8 mouse cellular contexts compared by ENCODE assay signal in the genomic region with DNA sequence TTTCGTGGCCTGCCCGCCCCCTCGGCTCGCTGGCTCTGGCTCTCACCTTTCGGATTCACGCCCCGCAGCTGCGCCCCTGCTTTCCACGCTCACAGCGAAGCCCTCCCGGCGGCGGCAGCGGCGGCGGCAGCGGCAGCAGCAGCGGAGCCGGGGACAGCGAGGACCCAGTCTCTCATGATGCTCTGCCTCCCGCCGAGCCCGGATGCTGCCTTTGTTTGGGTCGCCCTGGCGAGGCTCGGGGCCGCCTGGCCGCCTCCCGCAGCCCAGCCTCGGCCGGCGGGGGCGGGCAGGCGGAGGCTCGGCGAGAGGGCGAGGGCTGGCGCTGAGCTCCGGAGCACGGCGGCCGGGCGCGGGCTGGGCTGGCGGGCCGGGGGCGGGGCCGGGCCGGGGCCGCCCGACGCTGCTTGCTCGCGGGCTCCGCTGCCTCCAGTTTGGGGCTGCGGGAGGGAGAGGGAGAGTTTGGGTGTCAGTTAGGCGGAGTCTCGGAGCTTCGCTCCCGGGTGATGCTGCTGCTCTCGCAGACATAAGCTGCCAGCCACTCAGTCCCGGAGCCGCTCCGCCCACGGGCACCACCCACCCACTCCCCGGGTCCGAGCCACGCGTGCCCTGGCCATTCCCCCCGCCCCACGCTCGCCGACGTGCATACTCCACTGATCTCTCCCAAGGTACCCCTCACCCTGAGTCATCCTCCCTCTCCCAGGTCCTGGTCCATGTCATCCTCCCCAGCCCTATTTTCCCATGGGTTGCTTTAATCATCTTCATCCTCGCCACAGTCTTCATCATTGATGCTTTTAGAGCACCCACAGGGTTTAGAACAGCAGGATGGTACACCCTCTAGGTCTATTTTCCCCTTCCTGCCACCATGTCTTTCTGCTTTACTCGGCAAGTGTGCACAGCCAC. TPM values are rescaled to one million over a fixed set of nuclear protein-coding genes. Genes with fewer than 3 reads are reported as not detected.
DNase-seq lines count a peak whose midpoint lies in the region; ATAC-seq and TF ChIP-seq lines count a peak whose summit lies in the region.

Gene Rims1, minus strand, starts transcription at position 269 of the 900 bp plus-strand sequence.

- no peaks in the 10 kb centered on the region for H3K27me3 ChIP-seq in forebrain, embryonic 15.5 days

- H3K9ac ChIP-seq in forebrain, embryonic 15.5 days (replicated peaks): peak within 1 kb of the TSS; percentile 95

- peak within 1 kb of the TSS; percentile 64 for H3K4me2 ChIP-seq in forebrain, embryonic 15.5 days (replicated peaks)

- WGBS in forebrain, embryonic 15.5 days: under 1% methylated on average over 54 of the region's 76 CpGs

- DNase-seq in adrenal gland, adult (ENCODE audit: inconsistent age in 2 of 2, low spot score in 1 of 2): peak; percentile 15 to 58
- DNase-seq in cerebellum, adult 11-12 months: peak; percentile 91
- DNase-seq in heart, postnatal 4 days: peak; percentile 47
- DNase-seq in left cerebral cortex, adult 2 months (ENCODE audit: extremely low spot score in 1 of 2, low spot score in 2 of 2): peak; percentile 71 to 74
- DNase-seq in lung, postnatal 14 days: peak; percentile 29
- peak; percentile 80 for DNase-seq in right cerebral cortex, adult 18-20 months

- peak within 1 kb of the TSS; percentile 87 for H3K4me3 ChIP-seq in forebrain, embryonic 15.5 days
- peak within 1 kb of the TSS; percentile 87 for H3K4me3 ChIP-seq in left cerebral cortex, adult 2 months

- intact Hi-C loops in left cerebral cortex, adult 2 months (cut with DNase I): loop anchor here (2.0 to 10.0 kb wide), 5 partner anchors 135 to 449 kb away; no protein-coding TSS in a partner anchor

- H3K36me3 ChIP-seq in forebrain, embryonic 15.5 days: no peaks in the 10 kb centered on the region

- H3K9me3 ChIP-seq in forebrain, embryonic 15.5 days: no peaks in the 10 kb centered on the region

- H3K27ac ChIP-seq in forebrain, embryonic 15.5 days (replicated peaks): peak within 1 kb of the TSS; percentile 92
- H3K27ac ChIP-seq in left cerebral cortex, adult 2 months: peak within 1 kb of the TSS; percentile 97

- peaks cover 29% of the 10 kb centered on the region for H3K4me1 ChIP-seq in forebrain, embryonic 15.5 days

- TF ChIP-seq CTCF in left cerebral cortex, adult 2 months (IDR thresholded peaks at IDR 0.05): no peak

- ATAC-seq in forebrain, embryonic 15.5 days (replicated peaks): peak; percentile 96
- ATAC-seq in erythroblast, adult 5-6 weeks (replicated peaks; ENCODE audit: low FRiP score, poor library complexity, severe bottlenecking): no peak

RNA-seq across cellular contexts. Expression of gene Rims1, which starts in this region (rescaled TPM):
- 10.3 and 11.1 TPM in 2 replicates for polyA plus RNA-seq in forebrain, embryonic 15.5 days (2015; fragmentation: Nextera tagmentation; extraction: Ambion mirVana)
- 1 to 10 TPM; 1.2 to 1.3 TPM for total RNA-seq in heart, postnatal 4 days (2021)
- 100 to 1,000 TPM; 394 to 401 TPM for total RNA-seq in left cerebral cortex, adult 2 months (2021)
- total RNA-seq in erythroblast, adult 5-6 weeks (2015; ENCODE audit: low replicate concordance): not detected in 2 replicates
- total RNA-seq in erythroblast, adult 5-6 weeks (2017; ENCODE audit: low replicate concordance): not detected in 2 replicates

Comparison
In these comparisons a context has a peak if more than half of its experiments do, and no peak if none do; other contexts are left out.
1. RNA of gene Rims1 (total RNA-seq): 394 to 401 TPM in left cerebral cortex, adult 2 months; 1.2 to 1.3 TPM in heart, postnatal 4 days and not detected in erythroblast, adult 5-6 weeks; every median in the first group is over 100 times any median in the second.
2. DNase-seq: peak in every context shown above with its lines; median percentile 91 in cerebellum, adult 11-12 months; 80 in right cerebral cortex, adult 18-20 months; 72 in left cerebral cortex, adult 2 months; 47 in heart, postnatal 4 days; 36 in adrenal gland, adult; 29 in lung, postnatal 14 days.